Mouse (Mus musculus) liver, embryonic 15.5 days (tissue): ENCODE data around the gene Gpr157. TPM values are rescaled to one million over a fixed set of nuclear protein-coding genes. Genes with fewer than 3 reads are reported as not detected.

Experiments
- ATAC-seq: fragments of 200-750 bp; cut with Nextera tagmentation; 2 replicates; pipeline ENCODE4 v1.8.0; 2017; ENCODE audit warnings: moderate number of reproducible peaks, mild to moderate bottlenecking, moderate library complexity; ENCODE audit not compliant: insufficient read depth
- H3K27ac ChIP-seq: fragments of 300-500 bp; sonication (generic); replicated peaks from 2 replicates; pipeline ENCODE4 v1.5.1; 2015; ENCODE audit warnings: mild to moderate bottlenecking, inconsistent platforms
- H3K27me3 ChIP-seq: fragments of 300-500 bp; sonication (generic); 2 replicates; pipeline ENCODE4 v1.6.1; 2015; ENCODE audit warnings: mild to moderate bottlenecking, inconsistent platforms
- H3K36me3 ChIP-seq: fragments of 300-500 bp; sonication (generic); replicated peaks from 2 replicates; pipeline ENCODE4 v1.6.1; 2015; ENCODE audit warnings: moderate library complexity, mild to moderate bottlenecking, inconsistent platforms
- H3K4me1 ChIP-seq: fragments of 300-500 bp; sonication (generic); replicated peaks from 2 replicates; pipeline ENCODE4 v1.6.1; 2015; ENCODE audit warnings: inconsistent platforms
- H3K4me2 ChIP-seq: fragments of 300-500 bp; sonication (generic); 2 replicates; pipeline ENCODE4 v1.6.1; 2015; ENCODE audit warnings: moderate library complexity, mild to moderate bottlenecking, inconsistent platforms
- H3K4me3 ChIP-seq: fragments of 300-500 bp; sonication (generic); replicated peaks from 2 replicates; pipeline ENCODE4 v1.5.1; 2015; ENCODE audit warnings: mild to moderate bottlenecking, inconsistent platforms
- H3K9ac ChIP-seq: fragments of 300-500 bp; sonication (generic); 2 replicates; pipeline ENCODE4 v1.6.1; 2015; ENCODE audit warnings: moderate library complexity, mild to moderate bottlenecking, inconsistent platforms
- H3K9me3 ChIP-seq: fragments of 300-500 bp; sonication (generic); replicated peaks from 2 replicates; pipeline ENCODE4 v1.6.1; 2016; ENCODE audit warnings: inconsistent platforms
- WGBS: fragments of 180-500 bp; shearing (Covaris S2); methylation state at CpG from one replicate; pipeline ENCODE4 v1.1.7; 2015; ENCODE audit warnings: mixed read lengths; ENCODE audit not compliant: insufficient replicate concordance; 5-methylcytosine and 5-hydroxymethylcytosine counted together
- polyA plus RNA-seq: library from polyadenylated mRNA; unstranded; fragments of >200 nt; fragmentation: Nextera tagmentation; extraction: Ambion mirVana; gene quantifications from 2 replicates; pipeline ENCODE4 v1.2.1, GENCODE M21; 2015

The Gpr157 gene
- polyA plus RNA-seq, 1 experiment from 2014 or later: 0.44 TPM

DNA sequence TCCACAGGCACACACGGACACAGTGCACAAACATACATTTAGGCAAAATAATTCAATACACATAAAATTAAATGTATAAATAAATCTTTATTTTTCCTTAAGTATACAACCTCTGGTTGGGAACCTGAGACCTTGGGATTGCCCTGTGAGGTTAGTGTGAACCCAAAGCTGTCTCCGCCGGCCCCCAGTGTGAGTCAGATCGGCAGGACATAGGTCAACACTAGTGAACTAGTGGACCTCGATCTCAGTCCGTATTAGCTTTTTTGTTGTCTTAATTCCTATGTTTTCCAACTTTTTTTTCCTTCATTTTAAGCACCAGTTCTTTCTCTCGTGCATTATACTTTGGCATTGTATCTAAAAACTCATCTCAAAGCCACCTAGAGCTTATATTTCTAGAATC, 40.7 kb downstream of the Gpr157 start:
- no peaks in the 10 kb centered on the region for H3K27me3 ChIP-seq
- no peak overlapping the region for H3K4me2 ChIP-seq
- ATAC-seq: no peak
- H3K36me3 ChIP-seq: no peaks in the 10 kb centered on the region
- H3K9ac ChIP-seq: no peak overlapping the region
- H3K27ac ChIP-seq: no peak overlapping the region
- no peaks in the 10 kb centered on the region for H3K9me3 ChIP-seq
- no peak overlapping the region for H3K4me3 ChIP-seq
- 71% methylated on average over 7 of the region's 7 CpGs for WGBS
- peaks cover 4% of the 10 kb centered on the region for H3K4me1 ChIP-seq

- Histone ChIP-seq H3K36me3 (no peaks in the 10 kb centered on the region), H3K9ac (no peak overlapping the region), H3K4me1 (peaks cover 10% of the 10 kb centered on the region), H3K27ac (no peak overlapping the region), H3K4me2 (no peak overlapping the region), H3K9me3 (no peaks in the 10 kb centered on the region), H3K4me3 (no peak overlapping the region), H3K27me3 (no peaks in the 10 kb centered on the region)
- 0 out of 2 replicates have a peak, but pooled peaks have one; percentile 23 for ATAC-seq
- 69% methylated on average over 8 of the region's 8 CpGs for WGBS
These were observed 41.4 kb downstream of the Gpr157 start for GRCm38 (mm10) chr4:150128571-150128970.

DNA sequence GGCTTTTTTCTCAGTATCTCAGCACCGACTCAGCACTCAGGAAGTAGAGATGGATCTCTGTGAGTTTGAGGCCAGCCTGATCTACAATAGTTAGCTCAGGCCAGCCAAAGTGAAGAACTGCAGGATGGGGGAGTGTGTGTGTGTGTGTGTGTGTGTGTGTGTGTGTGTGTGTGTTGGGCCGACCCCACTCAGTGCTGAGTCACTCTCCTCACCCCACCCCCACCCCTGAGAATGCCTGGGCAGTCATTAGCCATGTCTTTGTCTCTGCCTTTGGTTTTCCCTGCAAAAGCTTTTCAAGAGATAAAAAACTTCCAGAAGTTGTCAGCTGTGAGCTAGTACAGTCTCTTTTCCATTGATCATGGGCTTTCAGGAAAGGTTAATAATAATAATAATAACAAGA, 43.5 kb downstream of the Gpr157 start:
- Histone ChIP-seq H3K27ac (no peak overlapping the region), H3K9ac (no peak overlapping the region), H3K9me3 (no peaks in the 10 kb centered on the region), H3K36me3 (no peaks in the 10 kb centered on the region), H3K4me3 (no peak overlapping the region), H3K4me1 (peaks cover 10% of the 10 kb centered on the region), H3K27me3 (no peaks in the 10 kb centered on the region), H3K4me2 (no peak overlapping the region)
- no peak for ATAC-seq
- 10% methylated on average over 2 of the region's 2 CpGs for WGBS

- no peak overlapping the region for H3K27ac ChIP-seq
These were observed 45.6 kb downstream of the Gpr157 start for GRCm38 (mm10) chr4:150132692-150133271.

DNA sequence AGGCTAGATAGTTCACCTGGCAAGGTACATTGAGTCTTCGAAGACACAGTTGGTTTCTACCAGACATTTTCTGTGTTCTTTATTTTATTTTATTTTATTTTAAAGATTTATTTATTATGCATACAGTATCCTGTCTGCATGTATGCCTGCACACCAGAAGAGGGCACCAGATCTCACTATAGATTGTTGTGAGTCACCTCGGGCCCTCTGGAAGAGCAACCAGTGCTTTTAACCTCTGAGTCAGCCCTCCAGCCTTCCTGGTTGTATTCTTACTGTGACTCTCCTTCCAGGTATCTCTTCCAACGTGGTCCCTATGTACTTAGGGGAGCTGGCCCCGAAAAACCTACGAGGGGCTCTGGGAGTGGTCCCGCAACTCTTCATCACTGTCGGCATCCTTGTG, 48.1 kb downstream of the Gpr157 start:
- Histone ChIP-seq H3K9me3 (no peaks in the 10 kb centered on the region), H3K9ac (no peak overlapping the region), H3K27me3 (no peaks in the 10 kb centered on the region), H3K4me2 (no peak overlapping the region), H3K27ac (no peak overlapping the region), H3K4me3 (no peak overlapping the region), H3K36me3 (no peaks in the 10 kb centered on the region), H3K4me1 (peaks cover 22% of the 10 kb centered on the region)
- ATAC-seq: no peak
- WGBS: 63% methylated on average over 7 of the region's 7 CpGs

More at GRCm38 (mm10) chr4:150132692-150133271, 45.6 kb downstream of the Gpr157 start:
- Histone ChIP-seq H3K36me3 (no peaks in the 10 kb centered on the region), H3K4me3 (peak overlapping the region; percentile 25), H3K9me3 (no peaks in the 10 kb centered on the region), H3K4me1 (peaks cover 16% of the 10 kb centered on the region), H3K27me3 (no peaks in the 10 kb centered on the region), H3K9ac (no peak overlapping the region), H3K4me2 (peak overlapping the region; percentile 63)
- WGBS: 16% methylated on average over 24 of the region's 24 CpGs
- ATAC-seq: 0 out of 2 replicates have a peak, but pooled peaks have one; percentile 26

GRCm38 (mm10) chr4:150136693-150137092, 49.5 kb downstream of the Gpr157 start:
- Histone ChIP-seq H3K4me2 (peak overlapping the region; percentile 18; the same call in 1 of the 2 replicates), H3K27ac (no peak overlapping the region), H3K9ac (no peak overlapping the region), H3K36me3 (no peaks in the 10 kb centered on the region), H3K4me1 (peaks cover 22% of the 10 kb centered on the region), H3K4me3 (no peak overlapping the region), H3K9me3 (no peaks in the 10 kb centered on the region), H3K27me3 (no peaks in the 10 kb centered on the region)
- whole genome bisulfite sequencing: 4% methylated on average over 10 of the region's 10 CpGs
- peak; percentile 41; the same call in 1 of the 2 replicates for ATAC-seq

DNA sequence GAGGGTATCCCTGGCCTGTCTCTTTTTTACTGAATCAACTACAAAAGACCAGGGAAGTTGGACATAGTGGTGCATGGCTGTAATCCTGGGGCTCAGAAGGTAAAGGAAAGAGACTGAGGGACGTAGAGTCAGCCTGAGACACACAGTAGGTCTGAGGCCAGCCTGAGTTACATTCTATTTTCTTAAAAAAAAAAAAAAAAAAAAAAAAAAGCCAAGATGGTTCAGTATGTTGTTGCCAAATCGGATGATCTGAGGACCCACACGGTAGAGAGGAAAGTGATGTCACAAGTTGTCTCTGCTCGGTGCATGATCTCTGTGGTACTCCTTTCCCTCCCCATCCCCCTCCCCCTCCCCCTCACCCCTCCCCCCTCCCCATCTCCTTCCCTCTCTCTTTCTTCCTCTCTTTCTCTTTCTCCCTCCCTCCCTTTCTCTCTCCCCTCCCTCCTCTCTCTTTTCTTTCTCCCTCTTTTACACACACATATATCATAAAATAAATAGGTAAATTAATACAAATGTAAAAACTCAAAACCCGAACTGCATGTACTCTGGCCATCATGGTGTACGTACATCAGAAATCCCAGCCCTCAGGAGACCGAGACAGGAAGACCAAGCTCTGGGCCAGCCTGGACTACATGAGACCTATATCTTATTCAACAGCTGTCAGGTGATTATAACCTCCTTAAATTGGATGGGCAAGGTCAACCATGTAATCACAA, 50.4 kb downstream of the Gpr157 start:
- ATAC-seq: no peak
- Histone ChIP-seq H3K36me3 (no peaks in the 10 kb centered on the region), H3K4me1 (peaks cover 21% of the 10 kb centered on the region), H3K27ac (no peak overlapping the region), H3K4me3 (no peak overlapping the region), H3K9ac (no peak overlapping the region), H3K4me2 (peak overlapping the region; percentile 52), H3K9me3 (no peaks in the 10 kb centered on the region), H3K27me3 (no peaks in the 10 kb centered on the region)
- 69% methylated on average over 7 of the region's 7 CpGs for WGBS

DNA sequence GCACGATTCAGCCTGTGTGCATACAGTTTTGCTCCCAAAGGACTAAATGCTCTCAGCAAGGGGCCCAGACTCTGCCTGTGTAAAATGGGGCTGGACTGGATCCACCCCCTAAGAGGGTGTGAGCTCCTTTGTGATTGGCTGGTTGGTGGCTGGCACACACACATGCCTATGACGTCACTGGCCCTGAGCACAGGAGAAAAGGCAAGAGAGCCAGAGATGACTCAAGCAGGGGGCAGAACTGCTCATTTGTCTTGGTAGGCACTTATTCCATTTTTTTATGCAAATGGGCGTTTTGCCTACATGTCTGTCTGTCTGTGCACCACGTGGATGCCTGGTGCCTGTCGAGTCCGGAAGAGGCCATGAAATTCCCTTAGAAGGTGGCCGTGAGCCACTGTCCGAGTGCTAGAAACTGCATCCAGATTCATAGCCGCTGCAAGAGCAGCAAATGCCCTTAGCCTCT, 50.9 kb downstream of the Gpr157 start:
- no peaks in the 10 kb centered on the region for H3K36me3 ChIP-seq
- WGBS: 24% methylated on average over 9 of the region's 9 CpGs
- H3K9ac ChIP-seq: no peak overlapping the region
- peaks cover 15% of the 10 kb centered on the region for H3K4me1 ChIP-seq
- peak; percentile 60; the same call in 1 of the 2 replicates for ATAC-seq
- no peaks in the 10 kb centered on the region for H3K27me3 ChIP-seq
- 0 out of 2 replicates have a peak overlapping the region, but pooled peaks have one; percentile 12 for H3K4me3 ChIP-seq
- H3K27ac ChIP-seq: no peak overlapping the region
- H3K9me3 ChIP-seq: no peaks in the 10 kb centered on the region
- H3K4me2 ChIP-seq: peak overlapping the region; percentile 52

DNA sequence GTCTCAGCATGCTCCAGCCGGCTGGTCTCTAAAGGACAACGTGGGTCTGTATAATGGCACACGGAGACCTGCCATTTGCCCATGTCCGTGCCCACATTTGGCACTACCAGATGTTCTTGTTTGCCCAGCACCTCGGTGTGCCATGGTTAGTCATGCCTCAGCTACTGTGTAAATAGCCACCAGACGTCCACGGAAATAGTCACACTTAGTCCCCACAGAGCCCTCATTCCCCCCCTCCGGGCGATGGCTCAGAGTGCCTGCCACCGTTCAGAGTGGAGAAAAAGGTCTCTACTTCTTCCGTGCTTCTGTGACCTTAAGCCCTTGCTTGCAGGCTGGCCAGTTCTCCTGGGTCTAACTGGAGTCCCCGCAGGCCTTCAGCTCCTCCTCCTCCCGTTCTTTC, 51.9 kb downstream of the Gpr157 start:
- Histone ChIP-seq H3K9ac (no peak overlapping the region), H3K4me3 (no peak overlapping the region), H3K4me1 (peaks cover 12% of the 10 kb centered on the region), H3K9me3 (no peaks in the 10 kb centered on the region), H3K4me2 (no peak overlapping the region), H3K36me3 (no peaks in the 10 kb centered on the region), H3K27me3 (no peaks in the 10 kb centered on the region), H3K27ac (no peak overlapping the region)
- no peak for ATAC-seq
- 67% methylated on average over 13 of the region's 13 CpGs for WGBS

GRCm38 (mm10) chr4:150140346-150140745, 53.2 kb downstream of the Gpr157 start:
- H3K27me3 ChIP-seq: no peaks in the 10 kb centered on the region
- H3K4me1 ChIP-seq: peaks cover 12% of the 10 kb centered on the region
- H3K9ac ChIP-seq: no peak overlapping the region
- no peak overlapping the region for H3K27ac ChIP-seq
- no peaks in the 10 kb centered on the region for H3K36me3 ChIP-seq
- WGBS: 78% methylated on average over 7 of the region's 7 CpGs
- H3K4me2 ChIP-seq: no peak overlapping the region
- ATAC-seq: no peak
- H3K4me3 ChIP-seq: no peak overlapping the region
- no peaks in the 10 kb centered on the region for H3K9me3 ChIP-seq

GRCm38 (mm10) chr4:150144242-150144641, 57.1 kb downstream of the Gpr157 start:
- no peaks in the 10 kb centered on the region for H3K27me3 ChIP-seq
- H3K9me3 ChIP-seq: no peaks in the 10 kb centered on the region
- no peaks in the 10 kb centered on the region for H3K36me3 ChIP-seq
- no peak overlapping the region for H3K9ac ChIP-seq
- H3K27ac ChIP-seq: no peak overlapping the region
- H3K4me2 ChIP-seq: no peak overlapping the region
- H3K4me3 ChIP-seq: no peak overlapping the region
- 35% methylated on average over 12 of the region's 12 CpGs for WGBS
- no peaks in the 10 kb centered on the region for H3K4me1 ChIP-seq
- ATAC-seq: no peak
